7 mouse cellular contexts compared by ENCODE assay signal in genomic region chr7:67562176-67562575, GRCm38 (mm10).
DNase-seq lines count a peak whose midpoint lies in the region; ATAC-seq and TF ChIP-seq lines count a peak whose summit lies in the region.

No protein-coding gene starts in this region.

- no peak for TF ChIP-seq POLR2A in heart, adult 2 months (IDR thresholded peaks at IDR 0.05; ENCODE audit: insufficient read depth, low read depth, low read length)

- H3K4me1 ChIP-seq in heart, adult 2 months (ENCODE audit: control insufficient read depth, insufficient read depth, low read length): peaks cover 15% of the 10 kb centered on the region
- peaks cover 16% of the 10 kb centered on the region for H3K4me1 ChIP-seq in limb, embryonic 10.5 days
- no peaks in the 10 kb centered on the region for H3K4me1 ChIP-seq in hindbrain, postnatal 0 days (ENCODE audit: insufficient read depth, low read length)
- no peaks in the 10 kb centered on the region for H3K4me1 ChIP-seq in liver, embryonic 11.5 days (replicated peaks; ENCODE audit: control insufficient read depth, insufficient read depth, low read length)

- no peak for ATAC-seq in hindbrain, postnatal 0 days
- ATAC-seq in liver, embryonic 11.5 days (replicated peaks; ENCODE audit: low FRiP score): no peak

- no peaks in the 10 kb centered on the region; the same call in 1 of the 2 replicates for H3K79me2 ChIP-seq in heart, adult 2 months (replicated peaks; ENCODE audit: control insufficient read depth, insufficient read depth, low read length)

- TF ChIP-seq EP300 in heart, adult 2 months (IDR thresholded peaks at IDR 0.05; ENCODE audit: insufficient read depth, low read depth, low read length): peak; percentile 89; the same call in 1 of the 2 replicates

- H3K36me3 ChIP-seq in heart, adult 2 months (ENCODE audit: control insufficient read depth, insufficient read depth, low read length): peaks cover 11% of the 10 kb centered on the region
- no peaks in the 10 kb centered on the region for H3K36me3 ChIP-seq in limb, embryonic 10.5 days
- no peaks in the 10 kb centered on the region for H3K36me3 ChIP-seq in hindbrain, postnatal 0 days (ENCODE audit: insufficient read depth, low read length)
- no peaks in the 10 kb centered on the region for H3K36me3 ChIP-seq in liver, embryonic 11.5 days (ENCODE audit: control insufficient read depth, insufficient read depth, low read length)

- intact Hi-C loops in heart, adult 2 months (cut with DNase I): loop anchor here (2.0 to 5.0 kb wide), 3 partner anchors 51 to 190 kb away; partner anchors contain the start of gene Mef2a

- H3K27ac ChIP-seq in heart, adult 2 months: peak overlapping the region; percentile 88
- H3K27ac ChIP-seq in limb, embryonic 10.5 days: peak overlapping the region; percentile 63
- no peak overlapping the region for H3K27ac ChIP-seq in hindbrain, postnatal 0 days
- H3K27ac ChIP-seq in liver, embryonic 11.5 days (ENCODE audit: low read depth, low read length): no peak overlapping the region

- DNase-seq in adipocyte (ENCODE audit: low spot score): peak; percentile 70
- DNase-seq in brain, adult 2 months (ENCODE audit: low read depth, low spot score): peak; percentile 91
- DNase-seq in heart, adult 2 months: peak; percentile 77 to 82
- DNase-seq in limb, embryonic 10.5 days (ENCODE audit: low spot score): no peak
- DNase-seq in thymus, postnatal 10 days (ENCODE audit: low spot score in 2 of 2): no peak
- no peak for DNase-seq in hindbrain, postnatal 0 days (ENCODE audit: low spot score)
- DNase-seq in liver, embryonic 11.5 days (ENCODE audit: low spot score): no peak

- no peak for TF ChIP-seq CTCF in heart, adult 2 months (IDR thresholded peaks at IDR 0.05)
- no peak for TF ChIP-seq CTCF in hindbrain, postnatal 0 days (IDR thresholded peaks at IDR 0.05; ENCODE audit: low read depth)

- whole genome bisulfite sequencing in heart, adult 2 months: 11% methylated on average over 12 of the region's 12 CpGs
- WGBS in limb, embryonic 10.5 days: 68% methylated on average over 12 of the region's 12 CpGs
- 43% methylated on average over 12 of the region's 12 CpGs for WGBS in hindbrain, postnatal 0 days
- 63% methylated on average over 12 of the region's 12 CpGs for WGBS in liver, embryonic 11.5 days

- no peaks in the 10 kb centered on the region for H3K9me3 ChIP-seq in limb, embryonic 10.5 days (replicated peaks)
- H3K9me3 ChIP-seq in hindbrain, postnatal 0 days (ENCODE audit: low read length): no peaks in the 10 kb centered on the region
- H3K9me3 ChIP-seq in liver, embryonic 11.5 days (ENCODE audit: control insufficient read depth, low read length): no peaks in the 10 kb centered on the region

- H3K4me2 ChIP-seq in hindbrain, postnatal 0 days (ENCODE audit: low read depth, low read length): no peak overlapping the region
- no peak overlapping the region for H3K4me2 ChIP-seq in liver, embryonic 11.5 days

- H3K9ac ChIP-seq in heart, adult 2 months (ENCODE audit: low read depth, low read length): peak overlapping the region; percentile 21
- H3K9ac ChIP-seq in hindbrain, postnatal 0 days (replicated peaks; ENCODE audit: low read length): no peak overlapping the region
- H3K9ac ChIP-seq in liver, embryonic 11.5 days (ENCODE audit: low read depth, low read length): no peak overlapping the region

- no peaks in the 10 kb centered on the region for H3K27me3 ChIP-seq in heart, adult 2 months (ENCODE audit: control insufficient read depth, insufficient read depth, low read length)
- H3K27me3 ChIP-seq in limb, embryonic 10.5 days (ENCODE audit: low read depth, poor library complexity, severe bottlenecking): no peaks in the 10 kb centered on the region
- no peaks in the 10 kb centered on the region for H3K27me3 ChIP-seq in hindbrain, postnatal 0 days (ENCODE audit: insufficient read depth, low read length)
- H3K27me3 ChIP-seq in liver, embryonic 11.5 days (replicated peaks; ENCODE audit: control insufficient read depth, insufficient read depth, low read length): no peaks in the 10 kb centered on the region

- peak overlapping the region; percentile 31; the same call in 1 of the 2 replicates for H3K4me3 ChIP-seq in heart, adult 2 months
- H3K4me3 ChIP-seq in limb, embryonic 10.5 days: no peak overlapping the region
- no peak overlapping the region for H3K4me3 ChIP-seq in hindbrain, postnatal 0 days (ENCODE audit: low read length)
- no peak overlapping the region for H3K4me3 ChIP-seq in liver, embryonic 11.5 days (ENCODE audit: low read depth, low read length)

Comparison
In these comparisons a context has a peak if more than half of its experiments do, and no peak if none do; other contexts are left out.
1. DNase-seq: peak in adipocyte (single experiment), brain, adult 2 months (single experiment) and heart, adult 2 months (2 of 2); none in limb, embryonic 10.5 days (single experiment), thymus, postnatal 10 days (0 of 2), hindbrain, postnatal 0 days (single experiment) and liver, embryonic 11.5 days (single experiment).
2. H3K27ac ChIP-seq: peak in heart, adult 2 months (single experiment) and limb, embryonic 10.5 days (single experiment); none in hindbrain, postnatal 0 days (single experiment) and liver, embryonic 11.5 days (single experiment).